9 mouse cellular contexts compared by ENCODE assay signal in genomic region chr10:69254390-69254847, GRCm38 (mm10). TPM values are rescaled to one million over a fixed set of nuclear protein-coding genes. Genes with fewer than 3 reads are reported as not detected.
DNase-seq lines count a peak whose midpoint lies in the region; ATAC-seq and TF ChIP-seq lines count a peak whose summit lies in the region.
"Had no signal": no experiment of that assay in that cellular context is flagged by ENCODE, and none has a peak within 500 bp of the region (broad histone marks: within the 10 kb centered on the region; RNA-seq: fewer than 3 reads in every experiment).

No protein-coding gene starts in this region.

- no peak overlapping the region for H3K9ac ChIP-seq in forebrain, embryonic 16.5 days (replicated peaks; ENCODE audit: low read depth, low read length)
- no peak overlapping the region for H3K9ac ChIP-seq in heart, adult 2 months (ENCODE audit: low read depth, low read length)
- no peak overlapping the region for H3K9ac ChIP-seq in liver, embryonic 14.5 days (replicated peaks)
- H3K9ac ChIP-seq in neural tube, embryonic 11.5 days (ENCODE audit: low read length) = no peak overlapping the region

- TF ChIP-seq EP300 in heart, adult 2 months (IDR thresholded peaks at IDR 0.05; ENCODE audit: insufficient read depth, low read depth, low read length) = peak; percentile 98
- no peak for TF ChIP-seq EP300 in liver, embryonic 14.5 days (IDR thresholded peaks at IDR 0.05; ENCODE audit: low read depth)

- no peak overlapping the region for H3K4me2 ChIP-seq in forebrain, embryonic 16.5 days (ENCODE audit: low read length)
- H3K4me2 ChIP-seq in liver, embryonic 14.5 days (ENCODE audit: low read depth) = no peak overlapping the region
- no peak overlapping the region for H3K4me2 ChIP-seq in neural tube, embryonic 11.5 days (ENCODE audit: low read depth)

- no peaks in the 10 kb centered on the region for H3K9me3 ChIP-seq in forebrain, embryonic 10.5 days
- no peaks in the 10 kb centered on the region for H3K9me3 ChIP-seq in forebrain, embryonic 16.5 days (ENCODE audit: control insufficient read depth, low read length)
- H3K9me3 ChIP-seq in liver, embryonic 14.5 days (ENCODE audit: control insufficient read depth, low read length) = no peaks in the 10 kb centered on the region
- H3K9me3 ChIP-seq in neural tube, embryonic 11.5 days (ENCODE audit: control insufficient read depth, low read length) = no peaks in the 10 kb centered on the region

- no peak overlapping the region for H3K4me3 ChIP-seq in forebrain, embryonic 10.5 days
- H3K4me3 ChIP-seq in forebrain, embryonic 16.5 days (replicated peaks; ENCODE audit: low read length) = no peak overlapping the region
- no peak overlapping the region for H3K4me3 ChIP-seq in heart, adult 2 months
- H3K4me3 ChIP-seq in liver, embryonic 14.5 days (ENCODE audit: insufficient read depth in 1 of 2, low read depth in 2 of 2, low read length in 2 of 2) = no peak overlapping the region
- H3K4me3 ChIP-seq in neural tube, embryonic 11.5 days (ENCODE audit: low read depth, low read length) = no peak overlapping the region
- H3K4me3 ChIP-seq: erythroblast, embryonic 14.5 days had no signal

- no peak for TF ChIP-seq CTCF in heart, adult 2 months (IDR thresholded peaks at IDR 0.05)
- TF ChIP-seq CTCF in liver, embryonic 14.5 days (IDR thresholded peaks at IDR 0.05; ENCODE audit: low read depth) = no peak

- peaks cover 17% of the 10 kb centered on the region for H3K36me3 ChIP-seq in forebrain, embryonic 10.5 days (replicated peaks)
- no peaks in the 10 kb centered on the region for H3K36me3 ChIP-seq in forebrain, embryonic 16.5 days (ENCODE audit: control insufficient read depth, insufficient read depth)
- H3K36me3 ChIP-seq in heart, adult 2 months (ENCODE audit: control insufficient read depth, insufficient read depth, low read length) = peaks cover 38% of the 10 kb centered on the region
- H3K36me3 ChIP-seq in liver, embryonic 14.5 days (replicated peaks; ENCODE audit: control insufficient read depth, insufficient read depth, low read depth) = no peaks in the 10 kb centered on the region
- H3K36me3 ChIP-seq in neural tube, embryonic 11.5 days (ENCODE audit: control insufficient read depth, insufficient read depth, low read length) = no peaks in the 10 kb centered on the region

- peak overlapping the region; percentile 58 for H3K27ac ChIP-seq in forebrain, embryonic 10.5 days
- no peak overlapping the region for H3K27ac ChIP-seq in forebrain, embryonic 16.5 days (ENCODE audit: low read length)
- H3K27ac ChIP-seq in heart, adult 2 months = peak overlapping the region; percentile 79
- no peak overlapping the region for H3K27ac ChIP-seq in liver, embryonic 14.5 days
- H3K27ac ChIP-seq in neural tube, embryonic 11.5 days (ENCODE audit: low read depth, low read length) = peak overlapping the region; percentile 29; the same call in 1 of the 2 replicates

- 27% methylated on average over 8 of the region's 8 CpGs for WGBS in forebrain, embryonic 10.5 days
- WGBS in forebrain, embryonic 16.5 days = 26% methylated on average over 8 of the region's 8 CpGs
- WGBS in heart, adult 2 months = 5% methylated on average over 8 of the region's 8 CpGs
- 9% methylated on average over 8 of the region's 8 CpGs for WGBS in liver, embryonic 14.5 days (ENCODE audit: insufficient replicate concordance)
- 21% methylated on average over 8 of the region's 8 CpGs for WGBS in neural tube, embryonic 11.5 days

- no peak for ATAC-seq in forebrain, embryonic 16.5 days
- ATAC-seq in liver, embryonic 14.5 days (ENCODE audit: insufficient read depth) = peak; percentile 15; the same call in 1 of the 2 replicates
- ATAC-seq in neural tube, embryonic 11.5 days (ENCODE audit: insufficient read depth, low FRiP score, low TSS enrichment) = no peak

- peak; percentile 58 for DNase-seq in forebrain, embryonic 10.5 days (ENCODE audit: extremely low spot score, low spot score)
- DNase-seq in embryo, embryonic 10 days (ENCODE audit: low spot score) = peak; percentile 78
- DNase-seq in heart, adult 2 months = peak; percentile 71 to 86
- DNase-seq in kidney, adult 11 months = peak; percentile 96
- DNase-seq in liver, embryonic 14.5 days (ENCODE audit: low read depth in 3 of 3, low spot score in 3 of 3) = no peak
- DNase-seq in neural tube, embryonic 11.5 days (ENCODE audit: low spot score) = peak; percentile 48
- no peak for DNase-seq in urinary bladder, postnatal 10 days (ENCODE audit: low spot score)

- peaks cover 33% of the 10 kb centered on the region for H3K4me1 ChIP-seq in forebrain, embryonic 10.5 days
- 0 out of 2 replicates have a peak, but pooled peaks cover 8% of the 10 kb centered on the region for H3K4me1 ChIP-seq in forebrain, embryonic 16.5 days (replicated peaks; ENCODE audit: control insufficient read depth, insufficient read depth, low read length)
- H3K4me1 ChIP-seq in heart, adult 2 months (ENCODE audit: control insufficient read depth, insufficient read depth, low read length) = peaks cover 27% of the 10 kb centered on the region
- H3K4me1 ChIP-seq in liver, embryonic 14.5 days (replicated peaks; ENCODE audit: control insufficient read depth in 2 of 2, insufficient read depth in 2 of 2, low read length in 1 of 2) = peaks cover 0 to 26% of the 10 kb centered on the region in 2 experiments; a peak in 2 of 4 replicates
- H3K4me1 ChIP-seq in neural tube, embryonic 11.5 days (ENCODE audit: control insufficient read depth, insufficient read depth, low read length) = peaks cover 10% of the 10 kb centered on the region; the same call in 1 of the 2 replicates

- peaks cover 2% of the 10 kb centered on the region; the same call in 1 of the 2 replicates for H3K79me2 ChIP-seq in heart, adult 2 months (replicated peaks; ENCODE audit: control insufficient read depth, insufficient read depth, low read length)

- intact Hi-C loops in heart, adult 2 months (cut with DNase I) = loop anchor here (2.0 kb wide), 1 partner anchor 42 kb away; the partner anchor contains the start of gene A930033H14Rik

- TF ChIP-seq POLR2A in heart, adult 2 months (IDR thresholded peaks at IDR 0.05; ENCODE audit: insufficient read depth, low read depth, low read length) = peak; percentile 66

- H3K27me3 ChIP-seq in forebrain, embryonic 10.5 days (ENCODE audit: poor library complexity, severe bottlenecking) = no peaks in the 10 kb centered on the region
- no peaks in the 10 kb centered on the region for H3K27me3 ChIP-seq in forebrain, embryonic 16.5 days (replicated peaks; ENCODE audit: control insufficient read depth, insufficient read depth, low read length)
- no peaks in the 10 kb centered on the region for H3K27me3 ChIP-seq in heart, adult 2 months (ENCODE audit: control insufficient read depth, insufficient read depth, low read length)
- no peaks in the 10 kb centered on the region for H3K27me3 ChIP-seq in liver, embryonic 14.5 days (ENCODE audit: control insufficient read depth, insufficient read depth, low read length)
- no peaks in the 10 kb centered on the region for H3K27me3 ChIP-seq in neural tube, embryonic 11.5 days (ENCODE audit: control insufficient read depth, insufficient read depth, low read length)

RNA-seq across cellular contexts. Expression of gene A930033H14Rik, which starts 41.5 kb away (rescaled TPM):
- 0.98 and 1.2 TPM in 2 replicates for polyA plus RNA-seq in forebrain, embryonic 10.5 days (2016; fragmentation: Nextera tagmentation; extraction: Ambion mirVana)
- polyA plus RNA-seq in forebrain, embryonic 16.5 days (2015; fragmentation: Nextera tagmentation; extraction: Ambion mirVana) = 1.1 TPM in 2 replicates
- total RNA-seq in heart, adult 2 months (2021) = 1 to 10 TPM; 1.1 TPM
- 0.61 TPM in 2 replicates for polyA plus RNA-seq in heart, adult 2 months (2012; rRNA removed)
- polyA plus RNA-seq in liver, embryonic 14.5 days (2012; rRNA removed) = 0.32 and 0.51 TPM in 2 replicates
- 0.18 and 0.19 TPM in 2 replicates for polyA plus RNA-seq in liver, embryonic 14.5 days (2014; fragmentation: Nextera tagmentation; extraction: Ambion mirVana)
- 0.77 and 1.3 TPM in 2 replicates for polyA plus RNA-seq in neural tube, embryonic 11.5 days (2014; fragmentation: Nextera tagmentation; extraction: Ambion mirVana)
- polyA plus RNA-seq: erythroblast, embryonic 14.5 days had no signal

Comparison
In these comparisons a context has a peak if more than half of its experiments do, and no peak if none do; other contexts are left out.
1. H3K27ac ChIP-seq: peak in forebrain, embryonic 10.5 days (single experiment), heart, adult 2 months (single experiment) and neural tube, embryonic 11.5 days (single experiment); none in forebrain, embryonic 16.5 days (single experiment) and liver, embryonic 14.5 days (single experiment).
2. DNase-seq: peak in forebrain, embryonic 10.5 days (single experiment), embryo, embryonic 10 days (single experiment), heart, adult 2 months (2 of 2), kidney, adult 11 months (single experiment) and neural tube, embryonic 11.5 days (single experiment); none in liver, embryonic 14.5 days (0 of 3) and urinary bladder, postnatal 10 days (single experiment).